Mouse (Mus musculus) stomach, embryonic 15.5 days (tissue): ENCODE measurements around the gene Wwtr1. TPM values are rescaled to one million over a fixed set of nuclear protein-coding genes. Genes with fewer than 3 reads are reported as not detected.

Experiments
- ATAC-seq: fragments of 200-750 bp; cut with Nextera tagmentation; 2 replicates; pipeline ENCODE4 v1.8.0; 2017; ENCODE audit warnings: low read depth, moderate number of reproducible peaks, moderate TSS enrichment; ENCODE audit not compliant: insufficient read depth, low FRiP score
- H3K27ac ChIP-seq: fragments of 300-500 bp; sonication (generic); 2 replicates; pipeline ENCODE4 v1.5.1; 2015; ENCODE audit warnings: mild to moderate bottlenecking, inconsistent platforms
- H3K27me3 ChIP-seq: fragments of 300-500 bp; sonication (generic); replicated peaks from 2 replicates; pipeline ENCODE4 v1.6.1; 2015; ENCODE audit warnings: inconsistent platforms
- H3K36me3 ChIP-seq: fragments of 300-500 bp; sonication (generic); 2 replicates; pipeline ENCODE4 v1.6.1; 2015; ENCODE audit warnings: inconsistent platforms
- H3K4me1 ChIP-seq: fragments of 300-500 bp; sonication (generic); 2 replicates; pipeline ENCODE4 v1.6.1; 2015; ENCODE audit warnings: inconsistent platforms
- H3K4me2 ChIP-seq: fragments of 300-500 bp; sonication (generic); 2 replicates; pipeline ENCODE4 v1.6.1; 2015; ENCODE audit warnings: mild to moderate bottlenecking, inconsistent platforms
- H3K4me3 ChIP-seq: fragments of 300-500 bp; sonication (generic); replicated peaks from 2 replicates; pipeline ENCODE4 v1.5.1; 2015; ENCODE audit warnings: inconsistent platforms
- H3K9ac ChIP-seq: fragments of 300-500 bp; sonication (generic); 2 replicates; pipeline ENCODE4 v1.6.1; 2015; ENCODE audit warnings: inconsistent platforms
- H3K9me3 ChIP-seq: fragments of 300-500 bp; sonication (generic); 2 replicates; pipeline ENCODE4 v1.6.1; 2016; ENCODE audit warnings: inconsistent platforms
- WGBS: fragments of 180-500 bp; shearing (Covaris S2); methylation state at CpG from one replicate; pipeline ENCODE4 v1.1.7; 2015; 5-methylcytosine and 5-hydroxymethylcytosine counted together
- polyA plus RNA-seq: library from polyadenylated mRNA; unstranded; fragments of >200 nt; fragmentation: Nextera tagmentation; extraction: Ambion mirVana; gene quantifications from 2 replicates; pipeline ENCODE4 v1.2.1, GENCODE M21; 2015

The Wwtr1 gene
- polyA plus RNA-seq, 1 experiment from 2014 or later, result 18.9 TPM

- Histone ChIP-seq H3K9ac (no peak overlapping the region), H3K4me3 (no peak overlapping the region), H3K9me3 (no peaks in the 10 kb centered on the region), H3K4me2 (no peak overlapping the region), H3K27me3 (no peaks in the 10 kb centered on the region), H3K36me3 (no peaks in the 10 kb centered on the region), H3K4me1 (0 out of 2 replicates have a peak, but pooled peaks cover 5% of the 10 kb centered on the region), H3K27ac (no peak overlapping the region)
- 90% methylated on average over 10 of the region's 10 CpGs for WGBS
- no peak for ATAC-seq
Observed at GRCm38 (mm10) chr3:57580426-57581195, 4.9 kb upstream of the Wwtr1 start.

GRCm38 (mm10) chr3:57576056-57576824 lies 530 bp upstream of the Wwtr1 start:
- peak overlapping the region; percentile 96 for H3K27ac ChIP-seq
- under 1% methylated on average over 35 of the region's 35 CpGs for WGBS
- no peaks in the 10 kb centered on the region for H3K27me3 ChIP-seq
- peak; percentile 45 for ATAC-seq
- H3K4me3 ChIP-seq, result peak overlapping the region; percentile 69
- H3K4me2 ChIP-seq, result peak overlapping the region; percentile 85
- H3K36me3 ChIP-seq, result no peaks in the 10 kb centered on the region
- H3K9me3 ChIP-seq, result no peaks in the 10 kb centered on the region
- peak overlapping the region; percentile 26 for H3K9ac ChIP-seq
- H3K4me1 ChIP-seq, result peaks cover 11% of the 10 kb centered on the region; the same call in 1 of the 2 replicates

- Histone ChIP-seq H3K9me3 (no peaks in the 10 kb centered on the region), H3K36me3 (peaks cover 4% of the 10 kb centered on the region; the same call in 1 of the 2 replicates), H3K4me1 (peaks cover 11% of the 10 kb centered on the region; the same call in 1 of the 2 replicates), H3K27me3 (no peaks in the 10 kb centered on the region), H3K27ac (peak overlapping the region; percentile 96), H3K4me2 (peak overlapping the region; percentile 85), H3K4me3 (peak overlapping the region; percentile 69), H3K9ac (peak overlapping the region; percentile 61)
- ATAC-seq, result peak; percentile 25; the same call in 1 of the 2 replicates
- under 1% methylated on average over 59 of the region's 59 CpGs for WGBS
Observed at GRCm38 (mm10) chr3:57574885-57575659, 638 bp downstream of the Wwtr1 start.

- H3K9me3 ChIP-seq, result no peaks in the 10 kb centered on the region
- H3K27ac ChIP-seq, result peak overlapping the region; percentile 16; the same call in 1 of the 2 replicates
- 43% methylated on average over 14 of the region's 14 CpGs for WGBS
- H3K4me1 ChIP-seq, result peaks cover 11% of the 10 kb centered on the region; the same call in 1 of the 2 replicates
- H3K4me2 ChIP-seq, result peak overlapping the region; percentile 85
- peak overlapping the region; percentile 61; the same call in 1 of the 2 replicates for H3K9ac ChIP-seq
- H3K27me3 ChIP-seq, result no peaks in the 10 kb centered on the region
- no peak for ATAC-seq
- H3K36me3 ChIP-seq, result peaks cover 6% of the 10 kb centered on the region; the same call in 1 of the 2 replicates
- H3K4me3 ChIP-seq, result peak overlapping the region; percentile 69
Observed at GRCm38 (mm10) chr3:57573898-57574570, 1.7 kb downstream of the Wwtr1 start.

GRCm38 (mm10) chr3:57572331-57572975 lies 3.3 kb downstream of the Wwtr1 start:
- Histone ChIP-seq H3K27me3 (no peaks in the 10 kb centered on the region), H3K4me2 (peak overlapping the region; percentile 85), H3K9ac (no peak overlapping the region), H3K4me3 (no peak overlapping the region), H3K36me3 (peaks cover 6% of the 10 kb centered on the region; the same call in 1 of the 2 replicates), H3K9me3 (no peaks in the 10 kb centered on the region), H3K4me1 (peaks cover 11% of the 10 kb centered on the region; the same call in 1 of the 2 replicates), H3K27ac (no peak overlapping the region)
- ATAC-seq, result no peak
- WGBS, result 57% methylated on average over 6 of the region's 6 CpGs

GRCm38 (mm10) chr3:57566655-57567054 lies 9.1 kb downstream of the Wwtr1 start:
- Histone ChIP-seq H3K27me3 (no peaks in the 10 kb centered on the region), H3K9me3 (no peaks in the 10 kb centered on the region), H3K4me1 (no peaks in the 10 kb centered on the region), H3K9ac (no peak overlapping the region), H3K4me3 (no peak overlapping the region), H3K27ac (no peak overlapping the region), H3K36me3 (peaks cover 6% of the 10 kb centered on the region; the same call in 1 of the 2 replicates), H3K4me2 (no peak overlapping the region)
- WGBS, result 73% methylated on average over 5 of the region's 5 CpGs
- no peak for ATAC-seq

- ATAC-seq, result no peak
- no peaks in the 10 kb centered on the region for H3K9me3 ChIP-seq
- H3K4me1 ChIP-seq, result no peaks in the 10 kb centered on the region
- H3K9ac ChIP-seq, result no peak overlapping the region
- H3K4me3 ChIP-seq, result no peak overlapping the region
- no peak overlapping the region for H3K4me2 ChIP-seq
- no peaks in the 10 kb centered on the region for H3K36me3 ChIP-seq
- no peak overlapping the region for H3K27ac ChIP-seq
- WGBS, result 68% methylated on average over 5 of the region's 5 CpGs
- no peaks in the 10 kb centered on the region for H3K27me3 ChIP-seq
Observed at GRCm38 (mm10) chr3:57563627-57564026, 12.1 kb downstream of the Wwtr1 start.

- Histone ChIP-seq H3K4me1 (no peaks in the 10 kb centered on the region), H3K4me3 (no peak overlapping the region), H3K27me3 (no peaks in the 10 kb centered on the region), H3K9me3 (no peaks in the 10 kb centered on the region), H3K36me3 (no peaks in the 10 kb centered on the region), H3K4me2 (no peak overlapping the region), H3K27ac (no peak overlapping the region), H3K9ac (no peak overlapping the region)
- ATAC-seq, result no peak
- WGBS, result 81% methylated on average over 6 of the region's 6 CpGs
Observed at GRCm38 (mm10) chr3:57562996-57563506, 12.7 kb downstream of the Wwtr1 start.

GRCm38 (mm10) chr3:57558761-57559160 lies 16.9 kb downstream of the Wwtr1 start:
- H3K36me3 ChIP-seq, result no peaks in the 10 kb centered on the region
- no peak overlapping the region for H3K9ac ChIP-seq
- WGBS, result 90% methylated on average over 6 of the region's 6 CpGs
- H3K9me3 ChIP-seq, result no peaks in the 10 kb centered on the region
- H3K4me1 ChIP-seq, result no peaks in the 10 kb centered on the region
- H3K4me3 ChIP-seq, result no peak overlapping the region
- no peak overlapping the region for H3K4me2 ChIP-seq
- no peak for ATAC-seq
- H3K27ac ChIP-seq, result no peak overlapping the region
- H3K27me3 ChIP-seq, result no peaks in the 10 kb centered on the region

- no peak overlapping the region for H3K4me3 ChIP-seq
- 83% methylated on average over 4 of the region's 4 CpGs for WGBS
- H3K4me1 ChIP-seq, result no peaks in the 10 kb centered on the region
- H3K36me3 ChIP-seq, result no peaks in the 10 kb centered on the region
- ATAC-seq, result no peak
- H3K9me3 ChIP-seq, result no peaks in the 10 kb centered on the region
- no peaks in the 10 kb centered on the region for H3K27me3 ChIP-seq
- H3K27ac ChIP-seq, result no peak overlapping the region
- H3K4me2 ChIP-seq, result no peak overlapping the region
- no peak overlapping the region for H3K9ac ChIP-seq
Observed at GRCm38 (mm10) chr3:57557408-57557807, 18.3 kb downstream of the Wwtr1 start.
